Mouse (Mus musculus) inflammation-experienced regulatory T-cells, adult 6 months (primary cell): ENCODE results near the gene Tinf2. TPM values are rescaled to one million over a fixed set of nuclear protein-coding genes. Genes with fewer than 3 reads are reported as not detected.

Experiments
- ATAC-seq: one replicate; pipeline ENCODE4 v1.8.0; 2017
- polyA plus RNA-seq, 3 experiments: library from polyadenylated mRNA; unstranded; fragments of 100-300 nt; shearing (Covaris generic); gene quantifications; one replicate each; pipeline ENCODE4 v1.2.1; 2017

Gene Tinf2
- polyA plus RNA-seq, 3 experiments from 2014 or later = 26.4 to 30.7 (median 30.2) TPM

DNA sequence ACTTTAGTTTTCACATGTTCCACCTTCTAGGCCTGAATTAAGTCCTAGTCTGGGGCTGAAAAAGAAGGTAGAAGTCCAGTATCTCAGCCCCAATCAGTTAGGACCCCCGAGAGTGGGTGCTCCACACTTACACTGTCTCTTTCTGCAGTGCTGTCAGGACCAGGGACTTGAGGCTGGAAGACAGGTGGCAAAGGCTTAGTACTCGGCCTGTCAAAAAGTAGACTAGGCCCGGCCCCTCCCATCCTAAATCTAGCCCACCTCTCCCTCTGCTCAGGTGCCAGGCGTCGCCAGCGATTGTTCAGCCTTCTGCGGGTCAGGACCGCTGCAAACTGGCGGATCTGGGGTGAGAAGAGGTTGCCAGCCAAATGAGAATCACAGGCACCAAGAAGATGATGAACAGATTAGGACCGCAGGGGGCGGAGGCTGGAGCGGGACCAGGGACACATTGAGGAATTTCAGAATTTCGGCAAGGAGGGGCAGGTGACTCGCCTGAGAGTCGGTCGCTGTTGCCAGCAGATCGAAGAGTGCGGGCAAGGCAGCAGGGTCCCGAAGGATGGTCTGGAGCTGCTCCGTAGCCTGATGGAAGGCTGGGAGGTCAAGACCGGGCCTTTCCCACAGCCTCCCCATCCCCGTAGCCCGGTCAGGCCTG lies 46.6 kb downstream of the Tinf2 start:
- no peak for ATAC-seq

DNA sequence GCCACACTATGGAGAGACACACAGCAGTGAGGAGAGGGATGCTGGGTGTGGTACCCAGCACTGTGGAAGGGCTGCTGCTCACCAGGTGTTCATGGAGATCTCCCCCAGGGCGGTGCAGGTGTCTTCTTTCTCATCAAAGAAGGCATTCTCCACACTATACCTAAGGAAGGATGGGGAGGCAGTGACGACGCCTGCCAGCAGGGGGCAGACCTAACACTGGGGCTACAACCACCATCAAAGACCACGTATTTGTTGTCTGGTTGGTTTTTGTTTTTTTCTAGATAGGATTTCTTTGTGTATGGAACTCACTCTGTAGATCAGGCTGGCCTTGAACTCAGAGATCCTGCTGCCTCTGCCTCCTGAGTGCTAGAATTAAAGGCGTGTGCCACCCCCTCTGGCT lies 52.3 kb downstream of the Tinf2 start:
- ATAC-seq = peak; percentile 65

DNA sequence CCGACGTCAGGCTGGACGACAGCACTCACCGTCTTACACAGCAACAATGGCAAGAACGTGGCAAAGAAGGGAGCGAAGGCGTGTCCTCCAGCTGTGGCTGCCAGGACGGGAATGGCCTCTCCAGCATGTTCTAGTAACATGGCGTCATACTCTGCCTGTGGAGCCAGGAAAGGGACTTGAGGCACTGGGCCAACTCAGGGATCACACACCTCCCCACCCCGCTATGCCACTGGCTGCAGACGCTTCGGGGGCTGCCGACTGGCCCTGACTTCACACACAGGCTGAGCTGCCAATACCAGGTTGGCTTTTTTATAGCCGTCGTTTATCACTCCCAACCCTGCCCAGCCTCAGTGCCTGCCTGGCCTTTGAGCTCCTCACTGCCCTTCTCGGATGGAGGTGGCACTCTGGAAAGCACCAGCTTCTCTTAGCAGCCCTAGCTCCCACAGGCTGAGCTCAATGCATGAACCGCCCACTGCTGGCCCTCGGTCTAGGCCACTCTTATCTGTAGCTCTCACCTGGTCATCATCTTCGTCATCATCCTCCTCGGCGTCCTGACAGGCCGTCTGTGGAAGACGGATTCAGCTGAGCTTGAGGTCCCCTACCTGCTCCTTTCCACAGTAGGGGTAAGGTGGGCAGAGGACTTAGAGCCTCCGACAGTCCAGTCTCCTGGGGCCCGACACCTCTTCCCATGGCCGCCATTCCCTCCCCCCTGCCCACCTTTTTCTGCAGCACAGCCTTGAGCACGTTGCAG lies 53.4 kb downstream of the Tinf2 start:
- no peak for ATAC-seq

Other genes starting within 250 kb of the Tinf2 start
- 10 to 100 TPM; 37.3 to 38.7 (median 37.4) TPM for gene Dhrs4, start 203.1 kb downstream of the Tinf2 start, polyA plus RNA-seq
- not detected for gene Carmil3, start 191.2 kb downstream of the Tinf2 start, polyA plus RNA-seq
- not detected for gene Cpne6, start 171.4 kb downstream of the Tinf2 start, polyA plus RNA-seq
- under 1 TPM in 1 of 3 experiments, not detected in 2; 0.08 TPM for gene Nrl, start 156.8 kb downstream of the Tinf2 start, polyA plus RNA-seq
- 10 to 100 TPM; 31.9 to 37.5 (median 35.9) TPM for gene Pck2, start 141.6 kb downstream of the Tinf2 start, polyA plus RNA-seq
- gene Dcaf11, start 121.8 kb downstream of the Tinf2 start, polyA plus RNA-seq = 100 to 1,000 TPM in 1 of 3 experiments, 10 to 100 TPM in 2; 73.9 to 107 (median 81.0) TPM
- 1 to 10 TPM; 1.4 to 3.2 (median 3.2) TPM for gene A730061H03Rik, start 121.4 kb downstream of the Tinf2 start, polyA plus RNA-seq
- gene Fitm1, start 106.2 kb downstream of the Tinf2 start, polyA plus RNA-seq = not detected
- 100 to 1,000 TPM; 667 to 812 (median 693) TPM for gene Psme1, start 103.7 kb downstream of the Tinf2 start, polyA plus RNA-seq
- gene Emc9, start 96.5 kb downstream of the Tinf2 start, polyA plus RNA-seq = 10 to 100 TPM; 19.1 to 25.6 (median 23.3) TPM
- 1,000 to 10,000 TPM in 1 of 3 experiments, 100 to 1,000 TPM in 2; 828 to 1,360 (median 869) TPM for gene Psme2, start 90.7 kb downstream of the Tinf2 start, polyA plus RNA-seq
- gene Rnf31, start 90.1 kb downstream of the Tinf2 start, polyA plus RNA-seq = 10 to 100 TPM; 26.7 to 37.2 (median 35.3) TPM
- gene Irf9, start 78.2 kb downstream of the Tinf2 start, polyA plus RNA-seq = 100 to 1,000 TPM; 120 to 174 (median 141) TPM
- gene Rec8, start 63.8 kb downstream of the Tinf2 start, polyA plus RNA-seq = 1 to 10 TPM in 2 of 3 experiments, not detected in 1; 2.7 to 4.0 TPM
- 10 to 100 TPM; 21.1 to 39.8 (median 36.3) TPM for gene Ipo4, start 45.9 kb downstream of the Tinf2 start, polyA plus RNA-seq
- gene Gm49378, start 43.9 kb downstream of the Tinf2 start, polyA plus RNA-seq = 1 to 10 TPM in 2 of 3 experiments, under 1 TPM in 1; 0.44 to 2.8 (median 2.5) TPM
- gene Tm9sf1, start 38.0 kb downstream of the Tinf2 start, polyA plus RNA-seq = 10 to 100 TPM; 36.3 to 45.0 (median 39.3) TPM
- 1 to 10 TPM in 2 of 3 experiments, under 1 TPM in 1; 0.68 to 2.2 (median 1.2) TPM for gene Tssk4, start 31.6 kb downstream of the Tinf2 start, polyA plus RNA-seq
- gene Mdp1, start 21.3 kb downstream of the Tinf2 start, polyA plus RNA-seq = 100 to 1,000 TPM in 1 of 3 experiments, 10 to 100 TPM in 2; 89.2 to 101 (median 95.6) TPM
- 10 to 100 TPM; 25.8 to 33.9 (median 29.9) TPM for gene Gmpr2, start 9.9 kb downstream of the Tinf2 start, polyA plus RNA-seq
- gene Nedd8, start 9.7 kb downstream of the Tinf2 start, polyA plus RNA-seq = 100 to 1,000 TPM; 335 to 412 (median 375) TPM
- gene Tgm1, start 32.1 kb upstream of the Tinf2 start, polyA plus RNA-seq = not detected
- gene Rabggta, start 40.4 kb upstream of the Tinf2 start, polyA plus RNA-seq = 10 to 100 TPM; 40.8 to 75.9 (median 62.1) TPM
- 10 to 100 TPM; 32.4 to 57.8 (median 46.5) TPM for gene Dhrs1, start 63.9 kb upstream of the Tinf2 start, polyA plus RNA-seq
- 1 to 10 TPM; 4.1 to 8.4 (median 5.4) TPM for gene Nop9, start 63.9 kb upstream of the Tinf2 start, polyA plus RNA-seq
- gene Cideb, start 76.6 kb upstream of the Tinf2 start, polyA plus RNA-seq = not detected
- not detected for gene Ltb4r2, start 79.6 kb upstream of the Tinf2 start, polyA plus RNA-seq
- gene Ltb4r1, start 84.1 kb upstream of the Tinf2 start, polyA plus RNA-seq = 10 to 100 TPM in 1 of 3 experiments, 1 to 10 TPM in 1, under 1 TPM in 1; 0.57 to 16.6 (median 3.8) TPM
- gene Adcy4, start 102.3 kb upstream of the Tinf2 start, polyA plus RNA-seq = under 1 TPM in 1 of 3 experiments, not detected in 2; 0.29 TPM
- gene Ripk3, start 107.0 kb upstream of the Tinf2 start, polyA plus RNA-seq = 10 to 100 TPM; 71.9 to 99.8 (median 84.8) TPM
- not detected for gene Nfatc4, start 141.3 kb upstream of the Tinf2 start, polyA plus RNA-seq
- under 1 TPM in 1 of 3 experiments, not detected in 2; 0.04 TPM for gene Nynrin, start 172.2 kb upstream of the Tinf2 start, polyA plus RNA-seq
- under 1 TPM in 1 of 3 experiments, not detected in 2; 0.11 TPM for gene Cbln3, start 202.6 kb upstream of the Tinf2 start, polyA plus RNA-seq
- gene Khnyn, start 203.1 kb upstream of the Tinf2 start, polyA plus RNA-seq = 10 to 100 TPM; 10.5 to 13.1 (median 12.8) TPM
- 100 to 1,000 TPM in 1 of 3 experiments, 10 to 100 TPM in 2; 76.4 to 107 (median 93.3) TPM for gene Sdr39u1, start 218.5 kb upstream of the Tinf2 start, polyA plus RNA-seq